Mouse (Mus musculus): ENCODE measurements at regions not wholly inside any gene's neighbourhood (a gene's known extent, or its start where the extent isn't known, plus 50 kb on each side); places are given as distances from the start of the nearest gene placed in this dataset.

- no peak for DNase-seq
Measured at GRCm38 (mm10) chr13:30042689-30043320, 56.9 kb upstream of the E2f3 start.

DNA sequence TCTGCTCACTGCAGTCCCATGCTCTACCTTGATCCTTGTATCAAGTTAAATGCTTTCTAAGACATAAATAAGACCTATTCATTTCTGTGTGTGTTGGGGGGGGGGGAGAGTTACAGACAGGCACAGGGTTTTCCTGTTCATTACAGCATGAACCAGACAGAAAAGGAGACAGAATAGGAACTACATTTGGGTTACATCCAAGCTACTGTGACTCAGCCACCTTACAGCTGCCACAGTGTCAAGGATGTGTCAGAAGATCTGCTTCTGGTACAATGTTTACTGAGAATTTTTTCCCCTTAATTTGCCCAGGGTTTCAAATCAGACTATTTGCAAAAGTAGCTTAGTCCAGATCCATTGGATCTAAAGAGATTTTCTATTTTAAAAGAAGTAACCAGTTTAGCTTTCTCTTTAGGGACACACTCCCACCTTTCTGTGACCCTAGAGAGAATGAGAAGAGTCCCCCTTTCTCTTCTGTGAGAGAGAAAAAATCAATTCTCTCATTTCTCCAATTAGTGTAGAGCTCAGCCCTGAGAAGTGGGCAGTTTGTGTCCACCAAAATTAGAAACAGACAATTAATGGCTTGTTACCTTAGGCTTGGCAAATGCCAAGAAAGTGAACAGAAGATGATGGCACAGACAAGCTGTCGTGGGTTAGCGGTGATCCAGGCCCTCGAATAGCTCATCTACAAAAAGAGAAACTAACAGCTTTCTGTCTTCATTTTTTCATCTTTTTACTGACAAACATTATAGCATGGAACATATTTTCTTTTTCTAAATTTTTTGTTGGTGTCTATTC is 55.8 kb upstream of the E2f3 start:
- peak; percentile 9 to 36 for DNase-seq

GRCm38 (mm10) chr13:30040288-30040687 is 54.4 kb upstream of the E2f3 start:
- DNase-seq, result no peak

GRCm38 (mm10) chr13:30039791-30040190 is 53.9 kb upstream of the E2f3 start:
- DNase-seq, result no peak

DNA sequence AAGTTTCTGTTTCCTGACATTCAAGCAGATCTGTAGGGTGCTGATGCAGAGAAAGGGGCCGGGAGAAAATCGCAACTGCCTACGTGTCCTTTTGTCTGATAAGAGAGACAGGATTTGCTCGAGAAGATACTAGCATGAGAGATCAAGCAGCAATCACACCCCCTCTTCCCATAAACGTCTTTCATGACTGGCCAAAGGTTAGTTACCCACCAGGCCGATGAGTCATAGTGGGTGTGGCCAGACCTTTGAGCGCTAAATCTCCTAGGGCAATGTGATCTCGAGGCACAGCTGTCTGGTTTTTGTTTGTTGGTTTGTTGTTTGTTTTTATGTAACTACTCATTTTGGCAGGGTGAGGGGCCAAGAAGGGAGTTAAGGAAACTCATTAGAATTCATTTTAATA is 50.7 kb upstream of the E2f3 start:
- peak; percentile 15 to 27 for DNase-seq

DNA sequence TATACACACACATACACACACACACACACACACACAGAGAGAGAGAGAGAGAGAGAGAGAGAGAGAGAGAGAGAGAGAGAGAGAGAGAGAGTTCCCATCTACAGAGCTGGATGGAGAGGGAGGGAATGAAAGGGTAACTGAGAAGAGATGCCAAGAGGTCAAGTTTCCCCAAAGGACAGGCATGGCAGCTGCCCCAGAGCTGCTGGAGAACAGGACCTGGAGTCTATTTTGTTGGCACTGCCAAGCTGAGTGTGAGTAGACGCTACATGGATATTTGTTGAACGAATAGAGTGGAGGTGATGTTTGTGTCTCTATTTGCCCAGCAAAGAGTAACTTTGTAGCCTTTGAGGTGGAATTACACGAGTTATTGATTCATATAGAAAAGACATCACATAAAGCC is 50.2 kb upstream of the E2f3 start:
- peak in 1 of 2 experiments; percentile 12 for DNase-seq
